Comparison of ENCODE assay signal across 9 mouse cellular contexts in genomic region chr2:93283481-93284293, GRCm38 (mm10). TPM values are rescaled to one million over a fixed set of nuclear protein-coding genes. Genes with fewer than 3 reads are reported as not detected.
DNase-seq lines count a peak whose midpoint lies in the region; ATAC-seq and TF ChIP-seq lines count a peak whose summit lies in the region.
"Had no signal": no experiment of that assay in that cellular context is flagged by ENCODE, and none has a peak within 500 bp of the region (broad histone marks: within the 10 kb centered on the region; RNA-seq: fewer than 3 reads in every experiment).

No protein-coding gene starts in this region.

- ATAC-seq in heart, embryonic 14.5 days (ENCODE audit: insufficient number of reproducible peaks, insufficient read depth, low FRiP score, low read depth) = peak; percentile 60
- 0 out of 2 replicates have a peak, but pooled peaks have one; percentile 9 for ATAC-seq in hindbrain, embryonic 12.5 days (ENCODE audit: low FRiP score)

- intact Hi-C loops in heart, postnatal 25 days (cut with DNase I) = no loop called here

- DNase-seq in heart, postnatal 25 days (ENCODE audit: low spot score) = no peak
- DNase-seq in embryo, embryonic 10 days (ENCODE audit: low spot score) = peak; percentile 71
- peak; percentile 55 for DNase-seq in neural tube, embryonic 10.5 days (ENCODE audit: extremely low spot score, low spot score)
- no peak for DNase-seq in layer of hippocampus, adult 9-10 months (ENCODE audit: low spot score)
- DNase-seq in frontal cortex, postnatal 36 days (ENCODE audit: low spot score in 2 of 2) = no peak
- DNase-seq in cerebellum, adult 2 months = no peak

- H3K9me3 ChIP-seq in heart, embryonic 14.5 days (ENCODE audit: control insufficient read depth, low read length) = no peaks in the 10 kb centered on the region
- no peaks in the 10 kb centered on the region for H3K9me3 ChIP-seq in hindbrain, embryonic 12.5 days (replicated peaks)

- no peak for TF ChIP-seq CTCF in cerebellum, adult 2 months (IDR thresholded peaks at IDR 0.05; ENCODE audit: borderline replicate concordance, insufficient read depth, low read depth, low read length)

- TF ChIP-seq POLR2A in cerebellum, adult 2 months (IDR thresholded peaks at IDR 0.05; ENCODE audit: borderline replicate concordance, insufficient read depth, low read length) = no peak

- peak overlapping the region; percentile 1 to 79; a peak in 2 of 4 replicates for H3K27ac ChIP-seq in heart, embryonic 14.5 days (replicated peaks in 1 of 2; ENCODE audit: control insufficient read depth in 1 of 2, insufficient read depth in 1 of 2, low read depth in 2 of 2, low read length in 2 of 2)
- H3K27ac ChIP-seq in hindbrain, embryonic 12.5 days = peak overlapping the region; percentile 92
- H3K27ac ChIP-seq in cerebellum, adult 2 months (ENCODE audit: insufficient read depth, low read length) = no peak overlapping the region
- H3K27ac ChIP-seq: liver, embryonic 14.5 days had no signal

- H3K27me3 ChIP-seq in heart, embryonic 14.5 days (ENCODE audit: control insufficient read depth, insufficient read depth, low read length) = no peaks in the 10 kb centered on the region
- no peaks in the 10 kb centered on the region for H3K27me3 ChIP-seq in hindbrain, embryonic 12.5 days
- no peaks in the 10 kb centered on the region for H3K27me3 ChIP-seq in cerebellum, adult 2 months (ENCODE audit: control insufficient read depth, insufficient read depth, low read length)

- H3K9ac ChIP-seq in heart, embryonic 14.5 days (ENCODE audit: low read length) = no peak overlapping the region
- H3K9ac ChIP-seq in hindbrain, embryonic 12.5 days = no peak overlapping the region
- H3K9ac ChIP-seq: liver, embryonic 14.5 days had no signal

- no peaks in the 10 kb centered on the region for H3K36me3 ChIP-seq in heart, embryonic 14.5 days (ENCODE audit: control insufficient read depth, insufficient read depth, low read length)
- H3K36me3 ChIP-seq in hindbrain, embryonic 12.5 days = no peaks in the 10 kb centered on the region

- no peak overlapping the region for H3K4me2 ChIP-seq in heart, embryonic 14.5 days (ENCODE audit: low read length)
- H3K4me2 ChIP-seq in hindbrain, embryonic 12.5 days (replicated peaks) = no peak overlapping the region

- 15% methylated on average over 7 of the region's 7 CpGs for WGBS in heart, embryonic 14.5 days
- 22% methylated on average over 7 of the region's 7 CpGs for WGBS in hindbrain, embryonic 12.5 days
- 68% methylated on average over 7 of the region's 7 CpGs for WGBS in cerebellum, adult 2 months

- H3K4me3 ChIP-seq in heart, embryonic 14.5 days (ENCODE audit: control insufficient read depth in 1 of 2, insufficient read depth in 1 of 2, low read depth in 1 of 2, low read length in 2 of 2) = no peak overlapping the region
- no peak overlapping the region for H3K4me3 ChIP-seq in hindbrain, embryonic 12.5 days
- no peak overlapping the region for H3K4me3 ChIP-seq in cerebellum, adult 2 months (replicated peaks; ENCODE audit: insufficient read depth, low read depth, low read length)

- peaks cover 61 to 74% of the 10 kb centered on the region in 2 experiments for H3K4me1 ChIP-seq in heart, embryonic 14.5 days (ENCODE audit: control insufficient read depth in 2 of 2, insufficient read depth in 2 of 2, low read length in 2 of 2)
- peaks cover 95% of the 10 kb centered on the region for H3K4me1 ChIP-seq in hindbrain, embryonic 12.5 days
- H3K4me1 ChIP-seq in cerebellum, adult 2 months (ENCODE audit: control insufficient read depth, insufficient read depth, low read length) = peaks cover 18% of the 10 kb centered on the region

RNA-seq across cellular contexts. Expression of gene Tspan18, which starts 50.6 kb away (rescaled TPM):
- polyA plus RNA-seq in heart, embryonic 14.5 days (2014; fragmentation: Nextera tagmentation; extraction: Ambion mirVana) = 45.1 and 48.2 TPM in 2 replicates
- 10 to 100 TPM; 15.6 to 18.9 TPM for total RNA-seq in heart, postnatal 25 days (2021)
- polyA plus RNA-seq in hindbrain, embryonic 12.5 days (2016; fragmentation: Nextera tagmentation; extraction: Ambion mirVana) = 34.2 and 39.0 TPM in 2 replicates
- 11.3 and 13.1 TPM in 2 replicates for polyA plus RNA-seq in cerebellum, adult 2 months (2012; rRNA removed)

Comparison
In these comparisons a context has a peak if more than half of its experiments do, and no peak if none do; other contexts are left out.
1. DNase-seq: peak in embryo, embryonic 10 days (single experiment) and neural tube, embryonic 10.5 days (single experiment); none in heart, postnatal 25 days (single experiment), layer of hippocampus, adult 9-10 months (single experiment), frontal cortex, postnatal 36 days (0 of 2) and cerebellum, adult 2 months (0 of 2).